Mouse (Mus musculus) kidney, postnatal 4 days (tissue): ENCODE results near the gene Cyp2f2.

Experiments used
- DNase-seq, 2 experiments: peaks; one replicate each; pipeline ENCODE4 v3.0.0; 2021; ENCODE audit warnings: mixed read lengths in 2 of 2

Gene Cyp2f2

GRCm38 (mm10) chr7:27119676-27120075 lies at the start of gene Cyp2f2:
Gene Cyp2f2, plus strand, starts transcription at chr7:27119909.
- DNase-seq = no peak

- DNase-seq = no peak
These were observed 41.1 kb upstream of the Cyp2f2 start for GRCm38 (mm10) chr7:27078641-27079040.

- DNase-seq = peak in 1 of 2 experiments; percentile 5
These were observed 38.1 kb upstream of the Cyp2f2 start for GRCm38 (mm10) chr7:27081625-27082024.

DNA sequence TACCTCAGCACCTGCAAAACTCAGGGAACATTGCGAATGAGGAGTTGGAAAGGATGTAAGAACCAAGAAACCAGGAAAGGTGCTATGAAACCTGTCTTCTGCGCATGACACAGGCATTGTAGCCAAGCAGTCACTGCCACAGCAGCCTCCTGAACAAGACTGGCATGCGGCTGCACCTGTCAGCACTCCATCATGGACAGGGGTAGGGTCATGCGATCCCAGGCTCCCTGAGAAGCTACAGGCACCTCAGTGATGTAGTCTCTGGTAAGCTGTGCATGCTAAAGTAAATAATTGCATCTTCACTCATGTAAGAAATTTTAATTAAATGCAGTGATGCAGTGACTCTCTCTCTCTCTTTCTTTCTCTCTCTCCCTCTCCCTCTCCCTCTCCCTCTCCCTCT lies 28.7 kb upstream of the Cyp2f2 start:
- peak; percentile 3 to 12 for DNase-seq

DNA sequence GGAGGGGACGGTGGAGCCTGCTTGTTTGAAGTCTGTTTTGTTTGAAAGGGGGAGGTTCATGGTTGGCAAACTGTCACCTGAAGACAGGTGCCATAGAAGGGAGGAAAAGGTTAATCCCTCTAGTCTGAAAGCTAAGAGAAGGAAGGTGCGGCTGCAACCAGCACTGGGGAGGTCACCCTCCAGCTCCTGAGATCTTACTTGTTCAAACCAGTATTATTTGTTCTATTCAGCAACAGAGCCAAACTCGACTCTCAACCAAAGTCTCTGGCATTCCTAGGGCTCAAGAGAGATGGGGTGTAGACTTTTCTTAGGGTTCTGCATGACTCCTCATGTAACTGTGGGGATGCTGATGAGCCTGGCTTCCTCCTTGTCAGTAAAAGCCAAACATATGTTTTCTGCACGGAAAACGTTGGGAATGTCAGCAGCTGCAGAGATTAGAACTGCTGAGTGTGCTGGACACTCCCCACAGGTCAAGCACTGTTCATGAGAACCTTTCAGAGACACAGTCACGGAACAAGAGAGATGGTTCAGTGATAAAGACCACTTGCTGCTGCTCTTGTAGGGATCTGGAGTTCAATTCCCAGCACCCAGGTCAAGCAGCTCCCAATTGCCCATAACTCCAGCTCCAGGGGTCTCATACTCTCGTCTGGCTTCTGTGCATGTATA lies 27.5 kb upstream of the Cyp2f2 start:
- no peak for DNase-seq

- no peak for DNase-seq
These were observed 26.8 kb upstream of the Cyp2f2 start for GRCm38 (mm10) chr7:27092882-27093281.

GRCm38 (mm10) chr7:27104882-27105281 lies 14.8 kb upstream of the Cyp2f2 start:
- no peak for DNase-seq

- no peak for DNase-seq
These were observed 9.4 kb upstream of the Cyp2f2 start for GRCm38 (mm10) chr7:27110327-27110726.

- no peak for DNase-seq
These were observed 8.7 kb upstream of the Cyp2f2 start for GRCm38 (mm10) chr7:27111038-27111437.

DNA sequence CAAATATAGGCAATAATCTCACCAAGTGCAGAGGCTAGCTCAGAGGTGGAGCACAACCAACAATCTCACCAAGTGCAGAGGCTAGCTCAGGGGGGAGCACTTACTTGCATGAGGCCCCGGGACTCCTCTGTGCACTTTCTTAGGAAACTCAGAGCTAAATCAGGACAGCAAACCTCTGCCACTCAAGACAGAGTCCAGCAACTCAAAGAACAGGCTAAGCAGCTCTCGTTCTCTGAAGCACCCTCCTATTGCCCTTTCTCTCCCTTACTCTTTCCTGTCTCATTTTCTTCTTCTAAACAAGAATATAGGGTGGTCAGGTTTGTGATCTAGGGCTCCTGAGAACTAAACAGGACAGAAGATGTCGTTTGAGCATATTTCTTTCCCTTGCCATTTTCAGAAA lies 7.7 kb upstream of the Cyp2f2 start:
- DNase-seq = no peak

GRCm38 (mm10) chr7:27118033-27118511 lies 1.6 kb upstream of the Cyp2f2 start:
- DNase-seq = no peak

DNA sequence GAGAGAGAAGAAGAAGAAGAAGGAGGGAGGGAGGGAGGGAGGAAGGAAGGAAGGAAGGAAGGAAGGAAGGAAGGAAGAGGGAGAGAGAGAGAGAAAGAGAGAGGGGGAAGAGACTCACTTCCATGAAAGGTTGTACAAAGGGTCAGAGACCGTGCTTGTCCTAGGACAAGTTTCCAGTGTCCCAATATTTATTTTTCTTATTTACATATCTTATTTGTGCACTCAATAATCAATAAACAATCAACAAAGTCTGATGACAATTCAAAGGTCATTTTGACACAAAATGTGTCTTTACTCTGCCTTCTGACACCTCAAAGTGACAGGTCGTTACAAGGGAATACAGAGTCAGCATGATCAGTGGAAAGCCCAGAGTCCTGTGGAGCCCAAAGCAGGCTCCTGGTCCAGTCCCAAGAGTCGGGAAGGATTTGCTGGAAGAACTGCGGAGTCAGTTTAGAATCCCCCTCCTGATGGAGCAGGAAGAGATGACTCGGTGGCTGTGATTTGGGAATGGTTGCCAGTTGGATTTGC lies 4.7 kb downstream of the Cyp2f2 start:
- DNase-seq = no peak

GRCm38 (mm10) chr7:27124969-27125368 lies 5.3 kb downstream of the Cyp2f2 start:
- DNase-seq = no peak

GRCm38 (mm10) chr7:27128162-27128561 lies 8.5 kb downstream of the Cyp2f2 start:
- peak; percentile 64 to 67 for DNase-seq

DNA sequence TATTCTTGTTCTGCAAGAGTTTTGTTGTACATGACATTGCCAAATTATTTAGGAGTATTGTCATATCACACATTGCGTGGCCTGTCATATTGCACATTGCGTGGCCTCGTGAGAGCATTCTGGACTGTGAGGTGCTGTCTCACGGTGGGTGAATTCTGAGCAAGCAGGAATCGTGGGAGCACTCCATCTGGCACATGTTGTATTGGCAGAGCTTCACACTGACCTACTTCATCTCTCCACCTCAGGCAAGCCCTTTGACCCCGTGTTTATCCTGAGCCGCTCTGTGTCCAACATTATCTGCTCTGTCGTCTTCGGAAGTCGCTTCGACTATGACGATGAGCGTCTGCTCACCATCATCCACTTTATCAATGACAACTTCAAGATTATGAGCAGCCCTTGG lies 9.2 kb downstream of the Cyp2f2 start:
- no peak for DNase-seq

DNA sequence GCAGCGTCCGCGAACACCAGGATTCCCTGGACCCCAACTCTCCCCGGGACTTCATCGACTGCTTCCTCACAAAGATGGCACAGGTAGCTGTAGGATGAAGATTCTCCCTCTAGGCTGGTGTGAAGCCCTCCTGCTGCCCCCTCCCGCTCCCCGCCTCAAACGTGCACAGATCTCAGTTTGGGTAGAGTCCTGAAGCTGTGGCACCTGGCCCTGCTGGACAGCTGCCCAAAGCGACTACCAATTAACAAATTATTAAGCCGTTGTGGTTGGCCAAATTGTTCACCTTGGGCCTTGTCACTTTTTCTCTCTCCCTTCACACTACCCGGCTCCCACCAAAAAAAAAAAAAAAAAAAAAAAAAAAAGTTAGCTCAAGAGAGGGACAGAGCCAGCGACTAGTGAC lies 10.1 kb downstream of the Cyp2f2 start:
- no peak for DNase-seq

GRCm38 (mm10) chr7:27130521-27131370 lies 11.0 kb downstream of the Cyp2f2 start:
- peak in 1 of 2 experiments; percentile 21 for DNase-seq

DNA sequence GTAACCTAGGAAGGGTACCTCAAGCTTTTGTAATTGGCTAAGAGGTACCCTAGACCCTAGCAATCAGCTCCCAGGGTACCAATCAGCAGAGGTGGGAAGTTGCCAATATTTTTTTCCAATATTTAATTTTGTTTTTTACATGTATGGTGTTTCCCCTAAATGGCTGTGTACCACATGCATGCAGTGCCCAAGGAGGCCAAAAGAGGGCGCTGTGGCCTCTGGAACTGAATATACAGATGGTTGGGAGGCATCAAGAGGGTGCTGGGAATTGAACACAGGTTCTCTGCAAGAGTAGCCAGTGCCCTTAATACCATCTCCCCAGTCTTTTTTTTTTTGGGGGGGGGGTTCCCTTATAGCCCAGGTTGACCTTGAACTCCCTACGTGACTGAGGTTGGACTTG lies 11.7 kb downstream of the Cyp2f2 start:
- no peak for DNase-seq

- DNase-seq = peak; percentile 76 to 82
These were observed 12.9 kb downstream of the Cyp2f2 start for GRCm38 (mm10) chr7:27132588-27132987.

GRCm38 (mm10) chr7:27133156-27133555 lies 13.4 kb downstream of the Cyp2f2 start:
- peak; percentile 70 to 80 for DNase-seq

DNA sequence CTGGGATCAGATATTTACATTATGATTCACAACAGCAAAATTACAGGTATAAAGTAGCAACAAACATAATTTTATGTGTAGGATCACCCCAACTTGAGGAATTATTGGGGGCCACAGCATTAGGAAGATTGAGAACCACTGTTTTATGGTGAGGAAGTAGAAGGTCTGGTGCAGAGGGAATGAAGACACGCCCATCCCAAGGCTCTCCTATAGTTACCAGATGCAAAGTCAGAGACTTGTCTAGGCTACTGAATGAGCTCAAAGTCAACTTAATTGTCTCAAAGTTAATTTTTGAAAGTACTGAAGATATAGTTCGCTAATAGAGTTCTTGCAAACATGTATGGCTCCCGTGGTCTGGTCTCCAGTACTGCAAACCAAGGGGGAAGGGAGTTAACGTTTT lies 14.0 kb downstream of the Cyp2f2 start:
- no peak for DNase-seq

GRCm38 (mm10) chr7:27136410-27136996 lies 16.8 kb downstream of the Cyp2f2 start:
- no peak for DNase-seq

- DNase-seq = peak; percentile 63 to 74
These were observed 33.6 kb downstream of the Cyp2f2 start, which contains the start of gene Cyp2t4 for GRCm38 (mm10) chr7:27153205-27153764. Gene Cyp2t4, plus strand, starts transcription at chr7:27153714.
